Mouse (Mus musculus): Measurements from ENCODE around the gene Tfap2c. TPM values are rescaled to one million over a fixed set of nuclear protein-coding genes. Genes with fewer than 3 reads are reported as not detected.
A peak's percentile ranks its signal among the peaks of the same experiment; 100 is the strongest.

The Tfap2c gene
- polyA plus RNA-seq, 1 experiment: not detected

GRCm38 (mm10) chr2:172522528-172522927, 26.9 kb upstream of the Tfap2c start:
- H3K4me3 ChIP-seq (ENCODE audit: insufficient read depth, low read length): no peak overlapping the region
- TF ChIP-seq POLR2A (IDR thresholded peaks at IDR 0.05; ENCODE audit: low read depth, low read length): no peak
- TF ChIP-seq CTCF (IDR thresholded peaks at IDR 0.05; ENCODE audit: borderline replicate concordance, insufficient read depth, low read length): no peak
- peaks cover 2% of the 10 kb centered on the region; the same call in 1 of the 2 replicates for H3K4me1 ChIP-seq (ENCODE audit: control insufficient read depth, insufficient read depth, low read length)

GRCm38 (mm10) chr2:172527175-172527574, 22.2 kb upstream of the Tfap2c start:
- TF ChIP-seq POLR2A (IDR thresholded peaks at IDR 0.05; ENCODE audit: low read depth, low read length): no peak
- TF ChIP-seq CTCF (IDR thresholded peaks at IDR 0.05; ENCODE audit: borderline replicate concordance, insufficient read depth, low read length): no peak
- Histone ChIP-seq H3K4me3 (ENCODE audit: insufficient read depth, low read length) (no peak overlapping the region), H3K4me1 (ENCODE audit: control insufficient read depth, insufficient read depth, low read length) (peaks cover 2% of the 10 kb centered on the region; the same call in 1 of the 2 replicates), H3K27ac (ENCODE audit: insufficient read depth, low read length) (no peak overlapping the region)

More at GRCm38 (mm10) chr2:172522528-172522927, 26.9 kb upstream of the Tfap2c start:
- H3K27ac ChIP-seq (ENCODE audit: insufficient read depth, low read length): no peak overlapping the region

- no peaks in the 10 kb centered on the region for H3K4me1 ChIP-seq (ENCODE audit: control insufficient read depth, insufficient read depth, low read length)
- TF ChIP-seq CTCF (IDR thresholded peaks at IDR 0.05; ENCODE audit: borderline replicate concordance, insufficient read depth, low read length): no peak
- TF ChIP-seq POLR2A (IDR thresholded peaks at IDR 0.05; ENCODE audit: low read depth, low read length): no peak
Observed at GRCm38 (mm10) chr2:172543987-172544386, 5.4 kb upstream of the Tfap2c start.

GRCm38 (mm10) chr2:172544601-172545127, 4.7 kb upstream of the Tfap2c start:
- Histone ChIP-seq H3K27ac (ENCODE audit: insufficient read depth, low read length) (no peak overlapping the region), H3K4me3 (ENCODE audit: insufficient read depth, low read length) (no peak overlapping the region), H3K4me1 (ENCODE audit: control insufficient read depth, insufficient read depth, low read length) (no peaks in the 10 kb centered on the region)
- TF ChIP-seq POLR2A (IDR thresholded peaks at IDR 0.05; ENCODE audit: low read depth, low read length) (no peak), CTCF (IDR thresholded peaks at IDR 0.05; ENCODE audit: borderline replicate concordance, insufficient read depth, low read length) (no peak)

More at GRCm38 (mm10) chr2:172543987-172544386, 5.4 kb upstream of the Tfap2c start:
- H3K4me3 ChIP-seq (ENCODE audit: insufficient read depth, low read length): no peak overlapping the region
- no peak overlapping the region for H3K27ac ChIP-seq (ENCODE audit: insufficient read depth, low read length)

- H3K27ac ChIP-seq (ENCODE audit: insufficient read depth, low read length): no peak overlapping the region
- H3K4me3 ChIP-seq (ENCODE audit: insufficient read depth, low read length): no peak overlapping the region
- no peaks in the 10 kb centered on the region for H3K4me1 ChIP-seq (ENCODE audit: control insufficient read depth, insufficient read depth, low read length)
- TF ChIP-seq CTCF (IDR thresholded peaks at IDR 0.05; ENCODE audit: borderline replicate concordance, insufficient read depth, low read length): no peak
- no peak for TF ChIP-seq POLR2A (IDR thresholded peaks at IDR 0.05; ENCODE audit: low read depth, low read length)
Observed at GRCm38 (mm10) chr2:172545592-172546235, 3.7 kb upstream of the Tfap2c start.

GRCm38 (mm10) chr2:172546551-172546950, 2.8 kb upstream of the Tfap2c start:
- no peak overlapping the region for H3K4me3 ChIP-seq (ENCODE audit: insufficient read depth, low read length)
- TF ChIP-seq CTCF (IDR thresholded peaks at IDR 0.05; ENCODE audit: borderline replicate concordance, insufficient read depth, low read length) (no peak), POLR2A (IDR thresholded peaks at IDR 0.05; ENCODE audit: low read depth, low read length) (no peak)
- H3K27ac ChIP-seq (ENCODE audit: insufficient read depth, low read length): no peak overlapping the region
- no peaks in the 10 kb centered on the region for H3K4me1 ChIP-seq (ENCODE audit: control insufficient read depth, insufficient read depth, low read length)

- no peak for TF ChIP-seq POLR2A (IDR thresholded peaks at IDR 0.05; ENCODE audit: low read depth, low read length)
- TF ChIP-seq CTCF (IDR thresholded peaks at IDR 0.05; ENCODE audit: borderline replicate concordance, insufficient read depth, low read length): peak; percentile 34; the same call in 1 of the 2 replicates
- no peak overlapping the region for H3K27ac ChIP-seq (ENCODE audit: insufficient read depth, low read length)
- H3K4me3 ChIP-seq (ENCODE audit: insufficient read depth, low read length): no peak overlapping the region
- H3K4me1 ChIP-seq (ENCODE audit: control insufficient read depth, insufficient read depth, low read length): no peaks in the 10 kb centered on the region
Observed at GRCm38 (mm10) chr2:172547116-172547515, 2.3 kb upstream of the Tfap2c start.

GRCm38 (mm10) chr2:172547807-172548586, 1.4 kb upstream of the Tfap2c start:
- no peak overlapping the region for H3K4me3 ChIP-seq (ENCODE audit: insufficient read depth, low read length)
- TF ChIP-seq CTCF (IDR thresholded peaks at IDR 0.05; ENCODE audit: borderline replicate concordance, insufficient read depth, low read length) (no peak), POLR2A (IDR thresholded peaks at IDR 0.05; ENCODE audit: low read depth, low read length) (no peak)
- no peak overlapping the region for H3K27ac ChIP-seq (ENCODE audit: insufficient read depth, low read length)
- H3K4me1 ChIP-seq (ENCODE audit: control insufficient read depth, insufficient read depth, low read length): no peaks in the 10 kb centered on the region

GRCm38 (mm10) chr2:172548672-172549255, 629 bp upstream of the Tfap2c start:
- Histone ChIP-seq H3K27ac (ENCODE audit: insufficient read depth, low read length) (no peak overlapping the region), H3K4me1 (ENCODE audit: control insufficient read depth, insufficient read depth, low read length) (no peaks in the 10 kb centered on the region), H3K4me3 (ENCODE audit: insufficient read depth, low read length) (no peak overlapping the region)
- TF ChIP-seq CTCF (IDR thresholded peaks at IDR 0.05; ENCODE audit: borderline replicate concordance, insufficient read depth, low read length): no peak
- TF ChIP-seq POLR2A (IDR thresholded peaks at IDR 0.05; ENCODE audit: low read depth, low read length): no peak

Data from embryonic fibroblast, embryonic 13.5 days (primary cell).